Mouse (Mus musculus) T-helper 2 cell (primary cell): ENCODE results near the gene Gnl3l.

Experiments
- in situ Hi-C: fragments of 300-600 bp; cut with MboI, MseI; formaldehyde crosslinking; loops from one replicate; pipeline ENCODE4 v1.15.1; 2025; ENCODE audit warnings: high pct_unique_total_duplicates

The Gnl3l gene

DNA sequence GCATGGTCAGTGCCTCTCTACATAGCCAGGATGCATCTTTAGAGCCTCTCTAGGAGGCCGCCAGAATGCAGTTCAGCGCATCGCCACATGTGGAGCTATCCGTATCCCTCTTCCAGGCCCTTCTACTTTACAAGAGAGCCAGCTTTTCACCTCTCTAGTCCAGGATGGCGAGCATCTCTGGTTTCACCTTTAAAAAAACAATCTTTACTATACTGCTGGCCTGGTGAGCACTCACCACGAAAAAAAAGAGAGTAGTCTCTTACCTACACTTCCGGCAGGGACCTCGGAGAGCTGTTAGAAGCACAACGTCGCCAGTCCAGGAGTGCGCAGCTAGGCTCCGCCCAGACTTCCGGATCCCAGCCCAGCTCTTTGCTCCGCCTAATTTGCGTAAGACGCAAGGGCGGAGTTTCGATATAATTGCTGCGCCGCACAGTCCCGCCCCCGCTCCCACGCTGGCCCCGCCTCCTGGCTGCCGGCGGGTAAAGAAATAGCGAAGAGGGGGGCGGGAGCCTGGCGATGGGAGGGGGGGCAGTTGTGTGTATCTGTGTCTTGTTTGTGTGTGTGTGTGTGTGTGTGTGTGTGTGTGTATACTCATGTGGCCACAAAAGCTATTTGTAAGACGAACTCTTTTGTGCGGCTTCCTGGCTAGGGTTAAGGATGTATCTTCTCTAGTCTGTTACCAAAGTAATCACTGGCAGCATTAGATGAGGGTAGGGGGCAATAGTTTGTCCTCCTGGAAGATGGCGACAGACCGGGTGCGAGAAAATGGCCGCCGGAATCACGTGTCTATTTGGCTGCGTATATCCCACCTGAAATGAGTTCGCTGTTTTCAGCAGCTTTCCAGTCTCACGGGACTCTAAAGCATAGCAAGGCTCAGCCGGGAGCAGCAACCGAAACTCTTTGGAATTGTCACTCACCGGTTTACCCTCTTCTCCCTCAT, at the start of gene Gnl3l:
Gene Gnl3l (minus strand): TSS at position 385 of the 940 bp plus-strand sequence.
- in situ Hi-C loops: no loop called here

DNA sequence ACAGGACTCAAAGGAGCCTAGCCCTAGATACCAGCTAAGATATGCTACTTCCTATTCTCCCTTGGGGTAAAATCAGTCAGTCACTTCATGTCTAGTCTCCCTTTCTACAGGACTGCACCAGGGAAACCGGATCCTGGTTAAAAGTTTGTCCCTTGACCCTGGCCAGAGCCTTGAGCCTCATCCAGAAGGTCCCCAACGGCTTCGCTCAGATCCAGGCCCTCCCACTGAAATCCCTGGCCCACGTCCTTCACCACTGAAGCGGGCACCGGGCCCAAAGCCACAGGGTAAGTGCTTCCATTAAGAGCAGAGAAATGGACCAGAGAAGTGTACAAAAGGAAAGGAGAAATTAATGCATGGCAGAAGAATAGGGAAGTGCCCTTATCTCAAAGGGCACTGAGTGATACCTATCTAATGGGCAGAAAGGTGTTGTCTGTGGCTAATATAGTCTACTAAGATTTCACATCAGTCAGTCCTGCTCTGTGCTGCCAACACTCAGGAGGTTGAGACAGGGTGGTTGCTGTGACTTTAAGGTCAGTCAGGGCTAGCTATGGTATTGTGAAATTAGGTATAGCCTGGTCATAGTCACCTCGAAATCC, 49.0 kb upstream of the Gnl3l start:
- in situ Hi-C loops: no loop called here

DNA sequence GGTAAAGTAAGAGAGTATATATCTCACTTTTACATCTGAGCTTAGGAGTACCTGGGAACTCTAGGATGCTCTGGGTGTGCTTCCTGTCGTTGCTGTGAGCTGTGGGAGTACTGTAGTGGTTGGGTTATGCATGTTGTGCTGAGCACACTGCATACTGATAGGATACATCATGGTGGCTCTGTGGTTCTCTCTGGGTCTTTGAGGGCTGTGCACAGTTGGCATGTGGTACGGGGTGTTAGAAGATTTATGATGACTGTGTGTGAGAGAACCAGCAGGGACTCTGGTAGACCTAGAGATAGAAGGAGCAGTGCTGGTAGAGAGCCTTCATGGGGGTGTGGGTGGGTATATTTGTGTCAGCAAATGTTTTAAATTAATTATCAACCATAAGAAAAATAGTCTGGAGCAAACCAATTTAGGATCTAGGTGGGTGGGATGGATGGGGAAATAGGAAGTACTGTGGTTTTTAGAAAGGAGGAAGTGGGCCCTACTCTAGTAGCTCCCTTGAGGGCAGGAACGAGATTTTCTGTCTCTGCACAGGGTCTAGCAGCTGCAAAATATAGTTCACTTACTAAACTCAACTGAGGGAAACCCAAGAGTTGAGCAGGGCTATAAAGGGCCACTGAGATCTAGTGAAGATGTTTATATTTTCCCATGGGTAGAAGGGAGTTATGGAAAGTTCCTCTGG, 44.6 kb upstream of the Gnl3l start:
- in situ Hi-C loops: no loop called here

DNA sequence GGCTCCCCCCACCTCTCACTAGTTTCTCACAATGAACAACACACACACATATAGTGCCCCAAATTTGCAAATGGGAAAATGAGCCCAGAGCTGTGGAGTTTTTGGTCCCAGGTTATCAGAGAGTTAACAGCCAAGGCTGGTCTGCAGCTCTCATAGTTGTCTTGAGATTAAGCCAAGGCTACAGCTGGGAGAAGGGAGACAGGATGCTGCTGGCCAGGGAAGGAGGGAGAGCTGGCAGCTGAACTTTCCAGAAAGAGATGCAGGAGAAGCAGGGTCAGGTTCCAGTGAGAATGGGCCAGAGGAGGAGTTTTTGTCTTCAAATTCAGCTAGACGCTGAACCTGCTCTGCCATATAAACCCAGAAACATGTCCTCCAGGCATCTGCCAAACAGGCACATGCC, 42.2 kb upstream of the Gnl3l start:
- in situ Hi-C loops: no loop called here

DNA sequence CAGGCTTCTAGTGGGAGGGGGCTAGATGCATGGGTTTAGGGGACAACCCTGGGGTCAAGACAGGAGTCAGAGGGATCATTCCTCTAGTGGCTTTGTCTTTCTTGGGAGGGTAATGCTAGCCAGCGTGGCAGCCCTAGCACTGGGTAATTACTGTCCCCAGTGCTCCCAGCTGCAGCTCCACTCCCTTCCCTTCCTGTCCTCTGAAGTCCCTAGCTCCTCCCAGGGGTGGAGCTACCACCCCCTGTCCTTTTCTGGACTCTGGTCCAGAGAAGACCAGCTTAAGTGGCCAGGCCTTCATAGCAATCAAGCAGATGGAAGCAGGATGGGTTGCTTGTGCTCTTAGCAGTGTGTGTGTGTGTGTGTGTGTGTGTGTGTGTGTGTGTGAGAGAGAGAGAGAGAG, 38.4 kb upstream of the Gnl3l start:
- in situ Hi-C loops: no loop called here

DNA sequence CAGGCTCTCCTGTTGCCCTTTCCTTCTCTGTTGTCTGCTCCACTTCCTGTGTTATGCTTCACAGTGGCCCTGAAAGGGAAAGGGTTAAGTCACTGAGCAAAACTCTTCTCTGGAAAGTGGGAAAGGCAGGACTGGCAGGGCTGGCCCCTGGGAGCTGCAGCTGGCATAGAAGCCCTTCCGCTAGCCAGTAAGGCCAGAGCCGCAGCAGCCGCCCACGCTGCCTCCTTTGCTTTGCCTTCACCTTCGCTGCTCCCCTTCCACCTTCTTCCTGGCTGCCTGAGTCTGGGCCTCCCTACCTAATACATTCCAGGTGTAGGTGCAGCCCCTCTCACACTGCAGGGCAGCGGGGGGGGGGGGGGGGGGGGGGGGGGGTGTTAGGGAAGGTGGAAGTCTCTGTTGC, 37.4 kb upstream of the Gnl3l start:
- in situ Hi-C loops: no loop called here

DNA sequence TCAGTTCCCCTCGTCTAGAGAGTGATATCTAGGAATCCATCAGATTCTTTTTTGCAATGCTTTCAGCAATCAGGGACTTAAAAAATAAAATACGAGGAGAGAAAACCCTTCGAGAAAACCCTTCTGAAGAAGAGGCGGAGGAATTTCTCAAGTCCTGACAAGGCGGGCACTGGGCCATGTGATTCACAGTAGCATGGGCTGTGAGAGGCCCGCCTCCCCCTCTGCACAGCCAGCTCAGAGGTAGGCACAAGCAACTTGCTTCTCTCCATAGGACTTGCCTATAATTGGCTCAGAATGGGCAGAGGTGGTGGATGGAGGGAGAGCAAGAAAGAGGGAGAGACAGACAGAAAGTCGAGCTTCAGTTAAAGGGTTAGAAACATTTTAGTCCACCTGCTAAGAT, 33.2 kb upstream of the Gnl3l start:
- in situ Hi-C loops: no loop called here

DNA sequence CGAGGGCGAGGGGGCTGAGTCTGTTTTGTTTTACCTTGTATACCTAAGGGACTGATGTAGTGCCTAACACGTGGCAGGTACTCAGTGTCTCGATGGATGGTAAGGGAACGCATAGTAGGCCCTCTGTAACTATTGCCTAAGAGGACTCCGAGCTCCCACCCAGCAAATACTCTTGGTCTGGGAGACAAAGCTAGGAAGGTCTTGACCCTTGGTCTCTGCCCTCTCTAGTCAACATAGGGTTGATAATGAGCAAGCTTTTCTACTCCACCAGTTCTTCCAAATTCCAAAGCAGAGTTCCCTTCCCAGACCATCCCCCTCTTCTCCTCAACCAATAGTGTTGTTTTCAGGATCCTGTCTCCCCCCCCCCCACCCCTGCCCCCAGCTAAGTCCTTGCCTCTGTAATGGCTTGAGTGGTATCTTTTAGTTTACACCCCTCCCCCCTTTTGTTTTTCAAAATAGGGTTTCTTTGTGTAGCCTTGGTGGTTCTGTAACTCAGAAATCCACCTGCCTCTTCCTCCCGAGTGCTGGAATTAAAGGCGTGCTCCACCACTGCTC, 32.6 kb upstream of the Gnl3l start:
- in situ Hi-C loops: no loop called here

DNA sequence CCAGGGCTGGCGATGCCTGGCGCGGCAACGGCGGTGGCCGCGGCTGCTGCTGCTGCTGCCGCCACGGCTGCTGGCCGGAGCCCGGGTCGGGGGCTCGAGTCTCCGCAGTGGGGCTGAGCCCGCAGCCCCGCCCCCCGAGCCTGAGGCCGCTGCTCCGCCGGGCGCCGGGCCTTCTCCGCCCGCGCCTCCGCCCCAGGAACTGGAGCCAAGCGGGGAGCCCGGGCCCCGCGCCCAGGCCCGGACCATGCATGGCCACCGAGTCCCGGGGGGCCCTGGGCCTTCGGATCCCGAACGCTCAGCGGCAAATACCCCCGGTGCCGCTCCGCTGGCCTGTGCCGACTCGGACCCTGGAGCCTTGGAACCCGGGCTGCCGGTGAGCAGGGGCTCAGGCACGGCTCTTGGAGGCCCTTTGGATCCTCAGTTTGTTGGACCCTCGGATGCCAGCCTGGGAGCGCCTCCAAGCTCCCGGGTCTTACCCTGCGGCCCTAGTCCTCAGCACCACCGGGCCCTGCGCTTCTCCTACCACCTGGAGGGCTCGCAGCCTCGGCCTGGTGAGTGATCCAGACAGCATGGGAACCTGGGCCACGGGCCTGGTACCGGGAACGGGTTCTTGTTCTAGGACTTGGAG, 30.4 kb upstream of the Gnl3l start:
- in situ Hi-C loops: no loop called here

DNA sequence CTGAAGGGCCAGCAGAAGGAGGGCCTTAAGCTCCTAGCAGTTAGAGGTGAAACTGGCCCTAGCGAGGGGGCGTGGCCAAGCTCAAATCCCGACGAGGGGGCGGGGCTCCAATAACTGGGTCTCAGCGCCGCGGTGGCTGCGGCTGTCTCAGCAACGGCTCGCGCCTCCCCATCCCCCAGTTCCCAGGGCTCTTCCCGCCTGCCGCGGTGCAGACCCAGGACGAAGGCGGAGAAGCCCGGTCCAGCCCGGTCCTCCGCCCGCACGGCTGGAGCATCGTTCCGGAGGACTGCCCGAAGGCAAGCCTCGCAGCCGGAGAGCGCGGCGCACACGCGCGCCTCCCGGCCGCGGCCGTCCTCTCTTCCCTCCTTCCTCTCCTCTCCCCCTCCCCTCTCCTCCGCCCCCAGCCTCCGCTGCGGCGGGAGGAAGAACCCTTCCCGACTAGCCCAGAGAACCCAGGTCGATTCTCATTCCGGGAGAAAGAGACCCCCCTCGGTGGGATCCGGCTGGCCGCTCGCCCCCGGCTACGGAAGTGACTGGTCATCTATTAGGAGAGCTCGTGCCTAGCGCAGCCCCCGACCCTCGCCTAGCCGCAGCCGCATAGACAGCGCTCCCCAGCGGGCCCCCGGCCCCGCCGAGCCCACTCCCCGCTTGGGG, 29.8 kb upstream of the Gnl3l start:
- in situ Hi-C loops: no loop called here

DNA sequence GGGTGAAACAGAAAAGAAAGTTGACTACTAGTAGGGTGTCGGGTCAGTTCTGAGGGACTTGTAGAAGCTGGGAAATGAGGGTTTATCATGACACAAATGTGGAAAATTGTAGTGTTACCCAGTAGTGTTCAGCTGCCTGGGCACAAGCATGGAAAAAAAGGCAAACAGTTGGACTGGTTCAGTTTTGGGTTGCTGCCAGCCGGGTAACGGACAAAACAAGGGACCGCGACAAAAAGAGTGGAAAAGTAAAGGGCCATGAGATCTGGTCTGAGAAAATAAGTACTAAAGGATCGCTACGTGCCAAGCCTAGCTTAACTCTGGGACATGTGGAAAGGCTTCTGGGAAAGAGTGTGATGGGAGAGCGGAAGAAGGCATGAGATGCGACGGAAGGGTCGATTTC, 29.2 kb upstream of the Gnl3l start:
- in situ Hi-C loops: no loop called here

DNA sequence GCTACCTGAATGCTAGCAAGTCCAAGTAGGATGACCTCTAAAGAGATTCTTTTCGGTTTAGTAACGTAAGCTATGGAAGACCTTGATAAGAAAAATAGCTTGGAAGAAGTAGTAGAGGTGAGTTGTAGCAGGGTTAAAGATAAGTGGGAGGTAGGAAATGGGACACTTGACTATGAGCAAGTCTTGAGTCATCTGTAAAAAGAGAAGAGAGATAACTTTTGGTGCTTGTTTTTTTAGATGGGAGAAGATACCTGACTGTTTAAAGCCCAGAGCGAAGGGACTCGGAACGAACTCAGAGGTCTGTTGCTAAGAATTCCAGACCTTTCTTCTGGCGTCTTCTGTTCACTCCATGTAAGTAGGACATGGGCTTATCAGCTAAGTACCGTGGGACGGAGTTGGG, 28.7 kb upstream of the Gnl3l start, which contains the start of gene Fgd1:
Gene Fgd1 (plus strand): TSS at position 301 of the 400 bp plus-strand sequence.
- in situ Hi-C loops: no loop called here

DNA sequence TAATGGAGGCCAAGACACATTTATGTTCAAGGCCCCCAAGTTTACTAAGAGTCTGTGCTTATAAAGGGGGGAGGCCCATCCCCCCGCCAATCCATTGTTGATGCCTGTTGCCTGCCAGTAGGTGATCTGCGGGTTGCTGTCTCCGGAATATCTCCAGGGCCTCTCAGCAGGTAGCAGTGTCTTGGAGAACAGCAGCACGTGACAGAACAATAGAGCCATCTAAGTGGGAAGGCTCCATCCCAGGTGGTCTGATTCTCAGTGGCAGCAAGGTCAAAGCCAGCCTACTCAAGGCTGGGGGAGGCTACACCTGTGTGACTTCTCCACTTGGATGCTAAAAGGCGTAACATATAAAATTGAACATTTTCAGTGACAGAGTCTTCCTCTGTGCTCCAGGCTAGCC, 24.1 kb upstream of the Gnl3l start:
- in situ Hi-C loops: no loop called here

DNA sequence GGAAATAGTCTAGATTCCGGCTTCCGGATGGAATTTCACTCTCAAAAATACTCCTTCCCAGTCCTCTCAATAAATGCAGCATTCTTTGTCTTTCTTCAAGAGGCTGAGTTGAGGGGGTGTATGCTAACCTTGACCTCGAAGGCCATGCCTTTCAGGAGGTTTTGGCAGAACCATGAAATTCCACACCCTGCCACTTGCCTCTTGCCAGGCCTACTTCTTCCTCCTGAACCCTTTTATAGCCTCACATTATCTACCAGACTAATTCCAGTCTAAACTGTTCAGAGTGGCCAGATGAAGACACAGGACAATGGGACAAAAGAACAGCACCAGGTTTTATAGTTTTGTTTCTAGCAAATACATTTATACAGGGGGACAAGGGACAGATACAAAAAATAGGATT, 14.3 kb upstream of the Gnl3l start:
- in situ Hi-C loops: no loop called here

DNA sequence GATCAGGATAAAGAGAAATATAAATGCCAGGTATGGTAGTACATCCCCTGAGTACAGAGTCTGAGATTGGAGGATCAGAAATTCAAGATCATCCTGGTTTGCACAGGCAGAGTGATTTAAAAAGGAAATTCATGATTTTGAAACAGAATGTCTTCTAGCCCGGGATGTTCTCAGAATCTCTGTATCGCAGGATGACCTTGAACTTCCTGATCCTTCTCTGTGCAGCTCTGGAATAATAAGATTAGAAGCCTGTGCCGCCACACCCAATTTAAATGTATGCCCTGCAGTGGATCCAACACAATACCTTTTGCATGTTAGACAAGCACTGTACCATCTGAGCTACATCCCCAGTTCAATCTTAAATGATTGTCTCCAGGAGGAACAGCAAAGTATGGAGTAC, 1.7 kb upstream of the Gnl3l start:
- in situ Hi-C loops: no loop called here

DNA sequence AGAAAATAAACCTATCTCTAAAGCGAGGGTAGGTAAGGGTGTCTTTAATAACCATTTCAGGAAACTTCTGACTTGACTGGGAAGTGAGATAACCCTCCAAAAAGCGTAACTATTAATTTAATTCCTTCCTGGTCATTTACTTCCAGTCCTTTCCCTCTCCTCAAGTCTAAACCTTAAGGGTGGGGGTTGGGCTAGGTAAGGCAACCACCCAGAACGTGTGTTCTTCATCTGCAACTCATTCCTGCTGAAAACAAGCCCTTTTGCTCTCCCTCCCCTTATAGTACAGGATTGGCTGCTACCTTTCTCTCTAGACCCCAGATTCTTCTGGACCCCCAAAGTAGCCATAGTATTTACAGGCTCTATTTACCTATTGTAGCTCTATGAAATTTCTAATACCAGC, 775 bp upstream of the Gnl3l start:
- in situ Hi-C loops: no loop called here

DNA sequence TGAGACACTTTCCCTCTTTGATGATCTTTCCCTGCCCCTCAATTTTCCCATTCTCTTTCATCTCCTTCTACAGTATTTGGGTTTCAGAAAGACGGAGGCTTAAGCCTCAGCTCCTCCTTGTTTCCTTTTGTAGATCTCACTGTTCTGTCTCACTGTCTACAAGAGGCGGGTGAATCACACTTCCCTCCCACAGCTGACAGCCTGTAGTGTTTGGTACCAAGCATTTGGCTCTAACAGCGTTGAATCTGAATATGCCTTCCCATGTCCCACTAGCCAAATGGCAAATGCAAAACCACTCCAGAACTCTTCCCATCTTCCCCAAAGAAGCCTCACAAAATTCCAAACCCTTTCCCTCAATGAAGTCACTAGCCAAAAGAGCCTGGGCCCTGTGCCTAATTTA, 20.3 kb downstream of the Gnl3l start:
- in situ Hi-C loops: no loop called here

DNA sequence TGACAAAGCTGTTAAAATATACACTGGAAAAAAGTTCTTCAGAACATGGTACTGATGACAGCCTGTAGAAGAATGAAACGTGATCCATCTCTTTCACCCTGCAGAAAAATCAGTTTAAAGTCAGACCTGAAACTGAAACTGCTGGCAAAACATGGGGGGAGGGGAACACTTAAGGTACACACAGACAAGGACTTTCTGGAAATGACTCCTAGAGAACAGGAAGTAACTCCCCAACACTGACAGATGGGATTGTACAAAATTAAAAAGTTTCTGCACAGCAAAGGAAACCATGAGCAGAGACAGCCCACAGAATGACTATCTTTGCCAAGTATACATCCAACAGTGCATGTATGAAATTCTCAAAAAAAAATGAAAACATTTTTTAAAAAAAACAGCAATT, 35.5 kb downstream of the Gnl3l start:
- in situ Hi-C loops: loop anchor here (10.0 kb wide), 1 partner anchor 833 kb away; no protein-coding TSS in a partner anchor

DNA sequence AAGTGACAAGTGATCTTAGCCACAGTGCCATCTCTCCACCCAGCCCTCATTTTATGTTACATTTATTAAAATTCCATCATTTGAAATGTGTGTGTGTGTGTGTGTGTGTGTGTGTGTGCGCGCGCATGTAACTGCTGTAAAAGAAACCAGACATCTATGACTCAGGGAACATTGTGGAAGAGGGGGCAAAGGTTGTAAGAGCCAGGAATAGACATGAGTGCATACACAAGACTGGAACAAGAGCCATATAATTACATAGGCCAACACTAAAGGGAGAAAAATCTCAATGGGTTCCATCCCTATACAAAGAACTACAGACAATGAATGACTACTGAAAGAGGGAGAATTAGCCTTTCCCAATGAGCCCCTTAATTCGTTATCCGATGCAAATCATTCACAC, 41.7 kb downstream of the Gnl3l start:
- in situ Hi-C loops: no loop called here

DNA sequence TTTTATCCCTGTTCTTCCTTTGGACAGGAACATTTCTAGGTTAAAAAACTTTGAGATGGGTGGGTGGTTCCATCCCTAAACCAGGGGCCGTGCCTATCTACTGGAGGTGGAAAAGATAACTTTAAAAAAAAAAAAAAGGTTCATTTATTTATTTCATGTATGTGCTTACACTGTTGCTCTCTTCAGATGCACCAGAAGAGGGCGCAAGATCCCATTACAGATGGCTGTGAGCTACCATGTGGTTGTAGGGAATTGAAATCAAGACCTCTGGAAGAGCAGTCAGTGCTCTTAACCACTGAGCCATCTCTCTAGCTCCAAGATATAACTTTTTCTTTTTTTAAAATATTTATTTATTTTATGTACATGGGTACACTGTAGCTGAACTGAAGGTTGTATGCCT, 54.1 kb downstream of the Gnl3l start:
- in situ Hi-C loops: loop anchor here (25.0 kb wide), 1 partner anchor 451 kb away; no protein-coding TSS in a partner anchor

DNA sequence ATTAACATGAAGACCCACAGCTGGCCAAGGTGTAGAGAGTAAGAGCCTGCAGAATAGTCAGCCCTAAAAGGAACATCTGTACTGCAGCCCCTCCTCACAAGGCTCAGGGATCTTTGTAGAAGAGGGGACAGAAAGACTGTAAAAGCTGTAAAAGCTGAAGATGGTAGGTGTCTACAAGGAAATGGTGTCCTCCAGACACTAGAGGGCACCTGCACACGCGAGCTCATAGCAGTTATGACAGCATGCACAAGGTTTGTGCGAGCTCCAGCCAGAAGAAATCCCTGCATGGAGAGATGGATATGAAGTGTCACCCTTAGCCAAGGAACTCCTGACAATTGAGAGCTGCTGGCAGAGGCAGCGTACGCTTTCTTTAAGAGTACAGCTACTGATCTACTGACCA, 56.4 kb downstream of the Gnl3l start:
- in situ Hi-C loops: loop anchor here (25.0 kb wide), 1 partner anchor 448 kb away; no protein-coding TSS in a partner anchor
